21 mouse cellular contexts compared by ENCODE assay signal in the genomic region with DNA sequence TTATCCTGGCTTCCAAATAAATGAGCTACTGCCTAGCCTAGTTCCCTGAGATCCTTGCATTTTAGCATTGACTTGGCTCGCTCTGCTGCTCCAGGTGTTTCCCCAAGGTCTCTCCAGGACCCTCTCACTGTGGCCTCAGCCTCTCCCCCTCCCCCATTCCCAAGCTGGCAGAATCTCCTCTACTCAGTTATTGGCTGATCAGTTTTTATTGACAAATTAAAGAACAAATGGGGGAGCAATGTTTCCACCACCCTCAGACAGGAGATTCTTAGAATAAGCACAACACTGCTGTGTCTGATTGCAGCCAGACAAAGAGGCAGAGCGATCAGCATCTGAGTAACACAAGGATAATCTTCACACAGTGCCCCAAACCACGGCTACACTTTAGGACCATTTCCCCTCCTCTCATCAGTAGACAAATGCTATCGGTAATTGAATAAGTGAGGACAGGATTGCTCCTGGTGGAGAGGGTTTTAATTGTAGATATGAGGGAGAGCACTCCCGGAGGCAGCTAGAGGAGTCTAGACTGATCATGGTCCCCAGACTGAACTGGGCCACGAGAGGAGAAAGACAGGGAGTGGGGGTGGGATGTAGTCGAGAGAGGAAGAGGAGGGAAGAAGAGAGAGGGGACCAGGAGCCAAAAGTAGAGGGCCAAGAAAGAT. TPM values are rescaled to one million over a fixed set of nuclear protein-coding genes. Genes with fewer than 3 reads are reported as not detected.
DNase-seq lines count a peak whose midpoint lies in the region; ATAC-seq and TF ChIP-seq lines count a peak whose summit lies in the region.
"Had no signal": no experiment of that assay in that cellular context is flagged by ENCODE, and none has a peak within 500 bp of the region (broad histone marks: within the 10 kb centered on the region; RNA-seq: fewer than 3 reads in every experiment).

No protein-coding gene starts in this region.

- H3K36me3 ChIP-seq in hindbrain, embryonic 13.5 days: no peaks in the 10 kb centered on the region
- no peaks in the 10 kb centered on the region for H3K36me3 ChIP-seq in hindbrain, embryonic 10.5 days
- H3K36me3 ChIP-seq in hindbrain, postnatal 0 days (ENCODE audit: insufficient read depth, low read length): no peaks in the 10 kb centered on the region
- H3K36me3 ChIP-seq in midbrain, postnatal 0 days (ENCODE audit: insufficient read depth, low read length): no peaks in the 10 kb centered on the region
- H3K36me3 ChIP-seq in thymus, adult 2 months (ENCODE audit: control insufficient read depth, insufficient read depth, low read length): no peaks in the 10 kb centered on the region
- H3K36me3 ChIP-seq: heart, embryonic 15.5 days had no signal

- H3K4me2 ChIP-seq in hindbrain, embryonic 13.5 days: no peak overlapping the region
- no peak overlapping the region for H3K4me2 ChIP-seq in hindbrain, postnatal 0 days (ENCODE audit: low read depth, low read length)
- no peak overlapping the region for H3K4me2 ChIP-seq in midbrain, postnatal 0 days (ENCODE audit: low read depth, low read length, poor library complexity, severe bottlenecking)
- H3K4me2 ChIP-seq: heart, embryonic 15.5 days had no signal

- H3K27ac ChIP-seq in hindbrain, embryonic 13.5 days: peak overlapping the region; percentile 42
- H3K27ac ChIP-seq in hindbrain, embryonic 10.5 days: no peak overlapping the region
- H3K27ac ChIP-seq in hindbrain, postnatal 0 days: no peak overlapping the region
- no peak overlapping the region for H3K27ac ChIP-seq in midbrain, postnatal 0 days (ENCODE audit: low read depth, low read length)
- no peak overlapping the region for H3K27ac ChIP-seq in thymus, adult 2 months (ENCODE audit: control insufficient read depth, insufficient read depth, low read length)
- H3K27ac ChIP-seq: heart, embryonic 15.5 days; layer of hippocampus, adult 2 months had no signal

- DNase-seq in hindbrain, embryonic 10.5 days (ENCODE audit: low spot score): no peak
- peak; percentile 71 for DNase-seq in brain, embryonic 14.5 days (ENCODE audit: low read depth)
- DNase-seq in hindbrain, postnatal 0 days (ENCODE audit: low spot score): peak; percentile 35
- peak; percentile 42 for DNase-seq in midbrain, postnatal 0 days (ENCODE audit: low spot score)
- no peak for DNase-seq in right cerebral cortex, postnatal 4 days
- DNase-seq in thymus, adult 2 months: no peak
- no peak for DNase-seq in embryo, embryonic 10.5 days (ENCODE audit: low spot score)
- DNase-seq: adrenal gland, postnatal 10 days; B cell, adult 2 months; cerebellum, adult 9-10 months; embryo, embryonic 11 days; liver; lung, adult 2 months; lung, postnatal 4 days had no signal

- H3K27me3 ChIP-seq in hindbrain, embryonic 13.5 days: no peaks in the 10 kb centered on the region
- no peaks in the 10 kb centered on the region for H3K27me3 ChIP-seq in hindbrain, embryonic 10.5 days (ENCODE audit: insufficient read depth, poor library complexity, severe bottlenecking)
- no peaks in the 10 kb centered on the region for H3K27me3 ChIP-seq in hindbrain, postnatal 0 days (ENCODE audit: insufficient read depth, low read length)
- H3K27me3 ChIP-seq in midbrain, postnatal 0 days (ENCODE audit: insufficient read depth, low read length): no peaks in the 10 kb centered on the region
- no peaks in the 10 kb centered on the region for H3K27me3 ChIP-seq in thymus, adult 2 months (ENCODE audit: control insufficient read depth, insufficient read depth, low read length)
- H3K27me3 ChIP-seq: heart, embryonic 15.5 days had no signal

- no peak overlapping the region for H3K9ac ChIP-seq in hindbrain, embryonic 13.5 days
- no peak overlapping the region for H3K9ac ChIP-seq in hindbrain, postnatal 0 days (replicated peaks; ENCODE audit: low read length)
- no peak overlapping the region for H3K9ac ChIP-seq in midbrain, postnatal 0 days (replicated peaks; ENCODE audit: low read length, poor library complexity, severe bottlenecking)
- H3K9ac ChIP-seq: heart, embryonic 15.5 days had no signal

- peak; percentile 73 for ATAC-seq in hindbrain, embryonic 13.5 days (ENCODE audit: low FRiP score)
- peak; percentile 69 for ATAC-seq in hindbrain, postnatal 0 days
- ATAC-seq in midbrain, postnatal 0 days (ENCODE audit: low FRiP score): peak; percentile 60; the same call in 1 of the 2 replicates

- 48% methylated on average over 7 of the region's 7 CpGs for WGBS in hindbrain, embryonic 13.5 days
- 55% methylated on average over 7 of the region's 7 CpGs for WGBS in hindbrain, embryonic 10.5 days
- WGBS in hindbrain, postnatal 0 days: 46% methylated on average over 7 of the region's 7 CpGs
- WGBS in midbrain, postnatal 0 days: 44% methylated on average over 7 of the region's 7 CpGs
- WGBS in thymus, adult 2 months: 76% methylated on average over 7 of the region's 7 CpGs

- no peak for TF ChIP-seq POLR2A in brain, embryonic 14.5 days (IDR thresholded peaks at IDR 0.05; ENCODE audit: borderline replicate concordance, extremely low read depth, insufficient read depth, insufficient read length, poor library complexity, severe bottlenecking)
- no peak for TF ChIP-seq POLR2A in thymus, adult 2 months (IDR thresholded peaks at IDR 0.05; ENCODE audit: control insufficient read depth, extremely low read depth, insufficient read depth, low read length, poor library complexity)

- H3K4me1 ChIP-seq in hindbrain, embryonic 13.5 days (replicated peaks): no peaks in the 10 kb centered on the region
- no peaks in the 10 kb centered on the region for H3K4me1 ChIP-seq in hindbrain, embryonic 10.5 days (replicated peaks)
- no peaks in the 10 kb centered on the region for H3K4me1 ChIP-seq in hindbrain, postnatal 0 days (ENCODE audit: insufficient read depth, low read length)
- H3K4me1 ChIP-seq in midbrain, postnatal 0 days (ENCODE audit: insufficient read depth, low read length): no peaks in the 10 kb centered on the region
- no peaks in the 10 kb centered on the region for H3K4me1 ChIP-seq in thymus, adult 2 months (replicated peaks; ENCODE audit: control insufficient read depth, insufficient read depth, low read length)
- H3K4me1 ChIP-seq: heart, embryonic 15.5 days had no signal

- TF ChIP-seq CTCF in brain, embryonic 14.5 days (IDR thresholded peaks at IDR 0.05; ENCODE audit: borderline replicate concordance, extremely low read depth, insufficient read depth, insufficient read length): no peak
- no peak for TF ChIP-seq CTCF in hindbrain, postnatal 0 days (IDR thresholded peaks at IDR 0.05; ENCODE audit: low read depth)
- TF ChIP-seq CTCF in midbrain, postnatal 0 days (IDR thresholded peaks at IDR 0.05): no peak
- TF ChIP-seq CTCF in thymus, adult 2 months (IDR thresholded peaks at IDR 0.05; ENCODE audit: borderline replicate concordance, control insufficient read depth, extremely low read depth, insufficient read depth, low read length, poor library complexity): no peak

- no peaks in the 10 kb centered on the region for H3K9me3 ChIP-seq in hindbrain, embryonic 13.5 days
- no peaks in the 10 kb centered on the region for H3K9me3 ChIP-seq in hindbrain, embryonic 10.5 days
- H3K9me3 ChIP-seq in hindbrain, postnatal 0 days (ENCODE audit: low read length): no peaks in the 10 kb centered on the region
- H3K9me3 ChIP-seq in midbrain, postnatal 0 days (ENCODE audit: low read length): no peaks in the 10 kb centered on the region
- H3K9me3 ChIP-seq: heart, embryonic 15.5 days had no signal

- H3K4me3 ChIP-seq in hindbrain, embryonic 13.5 days: no peak overlapping the region
- no peak overlapping the region for H3K4me3 ChIP-seq in hindbrain, embryonic 10.5 days
- no peak overlapping the region for H3K4me3 ChIP-seq in hindbrain, postnatal 0 days (ENCODE audit: low read length)
- no peak overlapping the region for H3K4me3 ChIP-seq in midbrain, postnatal 0 days (ENCODE audit: low read depth, low read length)
- no peak overlapping the region for H3K4me3 ChIP-seq in thymus, adult 2 months (ENCODE audit: control insufficient read depth, insufficient read depth, low read length)
- H3K4me3 ChIP-seq: heart, embryonic 15.5 days; layer of hippocampus, adult 2 months had no signal

RNA-seq across cellular contexts. Expression of a gene that starts 1.9 kb away (rescaled TPM):
- not detected in 2 replicates for polyA plus RNA-seq in hindbrain, embryonic 13.5 days (2015; fragmentation: Nextera tagmentation; extraction: Ambion mirVana)
- polyA plus RNA-seq in hindbrain, embryonic 10.5 days (2016; fragmentation: Nextera tagmentation; extraction: Ambion mirVana): not detected in 2 replicates
- polyA plus RNA-seq in brain, embryonic 14.5 days (2012; rRNA removed): 0.06 TPM in 1 of 2 replicates, not detected in the other
- total RNA-seq in hindbrain, postnatal 0 days (2014; rRNA removed): 4.2 TPM in 1 of 2 replicates, not detected in the other
- not detected in 2 replicates for polyA plus RNA-seq in hindbrain, postnatal 0 days (2015; fragmentation: Nextera tagmentation; extraction: Ambion mirVana)
- total RNA-seq in midbrain, postnatal 0 days (2014; rRNA removed): not detected in 2 replicates
- polyA plus RNA-seq in midbrain, postnatal 0 days (2015; fragmentation: Nextera tagmentation; extraction: Ambion mirVana): not detected in 2 replicates
- polyA plus RNA-seq in thymus, adult 2 months (2012; rRNA removed): not detected in 2 replicates
- polyA plus RNA-seq: gonadal fat pad, adult 2 months; heart, embryonic 15.5 days; kidney, embryonic 16.5 days; lung, adult 2 months; testis, adult 2 months; urinary bladder, adult 2 months had no signal

RNA-seq across cellular contexts. Expression of a gene that starts 17.0 kb away (rescaled TPM):
- polyA plus RNA-seq in hindbrain, embryonic 13.5 days (2015; fragmentation: Nextera tagmentation; extraction: Ambion mirVana): 8.6 and 9.2 TPM in 2 replicates
- 0.77 and 1.4 TPM in 2 replicates for polyA plus RNA-seq in hindbrain, embryonic 10.5 days (2016; fragmentation: Nextera tagmentation; extraction: Ambion mirVana)
- polyA plus RNA-seq in brain, embryonic 14.5 days (2012; rRNA removed): 37.5 and 47.7 TPM in 2 replicates
- total RNA-seq in hindbrain, postnatal 0 days (2014; rRNA removed): 43.6 and 49.1 TPM in 2 replicates
- polyA plus RNA-seq in hindbrain, postnatal 0 days (2015; fragmentation: Nextera tagmentation; extraction: Ambion mirVana): 8.5 and 9.3 TPM in 2 replicates
- total RNA-seq in midbrain, postnatal 0 days (2014; rRNA removed): 56.2 and 70.5 TPM in 2 replicates
- 11.9 and 13.2 TPM in 2 replicates for polyA plus RNA-seq in midbrain, postnatal 0 days (2015; fragmentation: Nextera tagmentation; extraction: Ambion mirVana)
- 6.7 and 7.5 TPM in 2 replicates for polyA plus RNA-seq in thymus, adult 2 months (2012; rRNA removed)

RNA-seq across cellular contexts. Expression of a gene that starts 56.2 kb away (rescaled TPM):
- 3.1 and 3.2 TPM in 2 replicates for polyA plus RNA-seq in hindbrain, embryonic 13.5 days (2015; fragmentation: Nextera tagmentation; extraction: Ambion mirVana)
- polyA plus RNA-seq in hindbrain, embryonic 10.5 days (2016; fragmentation: Nextera tagmentation; extraction: Ambion mirVana): 2.9 TPM in 2 replicates
- polyA plus RNA-seq in brain, embryonic 14.5 days (2012; rRNA removed): 2.7 and 2.9 TPM in 2 replicates
- 2.0 and 2.2 TPM in 2 replicates for total RNA-seq in hindbrain, postnatal 0 days (2014; rRNA removed)
- 1.4 and 1.5 TPM in 2 replicates for polyA plus RNA-seq in hindbrain, postnatal 0 days (2015; fragmentation: Nextera tagmentation; extraction: Ambion mirVana)
- total RNA-seq in midbrain, postnatal 0 days (2014; rRNA removed): 1.8 and 2.5 TPM in 2 replicates
- polyA plus RNA-seq in midbrain, postnatal 0 days (2015; fragmentation: Nextera tagmentation; extraction: Ambion mirVana): 1.5 and 1.6 TPM in 2 replicates
- polyA plus RNA-seq in thymus, adult 2 months (2012; rRNA removed): 0.93 and 1.0 TPM in 2 replicates

RNA-seq across cellular contexts. Expression of a gene that starts 56.5 kb away (rescaled TPM):
- 342 and 354 TPM in 2 replicates for polyA plus RNA-seq in hindbrain, embryonic 13.5 days (2015; fragmentation: Nextera tagmentation; extraction: Ambion mirVana)
- 412 and 566 TPM in 2 replicates for polyA plus RNA-seq in hindbrain, embryonic 10.5 days (2016; fragmentation: Nextera tagmentation; extraction: Ambion mirVana)
- polyA plus RNA-seq in brain, embryonic 14.5 days (2012; rRNA removed): 138 and 180 TPM in 2 replicates
- total RNA-seq in hindbrain, postnatal 0 days (2014; rRNA removed): 92.5 and 110 TPM in 2 replicates
- polyA plus RNA-seq in hindbrain, postnatal 0 days (2015; fragmentation: Nextera tagmentation; extraction: Ambion mirVana): 228 and 235 TPM in 2 replicates
- total RNA-seq in midbrain, postnatal 0 days (2014; rRNA removed): 126 and 173 TPM in 2 replicates
- polyA plus RNA-seq in midbrain, postnatal 0 days (2015; fragmentation: Nextera tagmentation; extraction: Ambion mirVana): 209 and 222 TPM in 2 replicates
- 34.6 and 38.1 TPM in 2 replicates for polyA plus RNA-seq in thymus, adult 2 months (2012; rRNA removed)

Comparison
In these comparisons a context has a peak if more than half of its experiments do, and no peak if none do; other contexts are left out.
1. DNase-seq: peak in brain, embryonic 14.5 days (single experiment), hindbrain, postnatal 0 days (single experiment) and midbrain, postnatal 0 days (single experiment); none in hindbrain, embryonic 10.5 days (single experiment), right cerebral cortex, postnatal 4 days (single experiment), thymus, adult 2 months (single experiment) and embryo, embryonic 10.5 days (single experiment).
2. Peak in every context shown above with its lines, with median percentiles within 50 percentile points of each other: ATAC-seq.